In the genomic region with DNA sequence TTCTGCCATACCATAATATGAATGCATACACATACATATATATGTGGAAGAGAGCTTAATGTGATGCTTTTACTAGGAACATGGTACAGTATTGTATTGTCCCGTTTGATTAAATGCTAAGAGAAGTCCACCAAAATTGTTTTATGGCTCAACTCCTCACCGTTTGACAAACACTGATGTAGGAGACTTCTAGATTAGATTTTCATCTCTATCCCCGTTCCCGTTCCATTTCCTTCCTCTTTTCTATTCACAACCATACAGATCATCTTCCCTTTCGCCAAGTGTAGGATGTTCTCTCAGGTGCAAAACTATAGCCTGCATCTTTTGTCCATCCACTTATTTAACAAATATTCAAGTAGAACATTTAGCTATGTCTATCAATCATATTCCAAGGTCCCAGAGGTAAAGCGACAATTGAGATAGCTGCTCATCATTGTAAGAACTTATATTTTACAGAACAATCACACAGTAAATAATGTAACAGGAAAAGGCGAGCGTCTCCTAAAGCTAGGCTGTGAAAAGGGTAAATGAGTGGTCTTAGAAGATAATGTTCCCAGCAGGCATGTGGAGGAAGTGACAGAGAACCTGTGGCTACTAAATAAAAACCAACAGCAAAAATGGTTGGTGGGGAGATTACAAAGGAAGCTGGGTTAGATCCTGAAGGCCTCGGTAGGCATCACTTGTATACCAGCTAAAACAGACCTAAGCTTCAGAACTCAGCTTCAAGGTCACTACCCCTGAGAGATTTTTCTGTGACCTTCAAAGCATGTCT, we compare ENCODE assay signal across 18 mouse cellular contexts. TPM values are rescaled to one million over a fixed set of nuclear protein-coding genes. Genes with fewer than 3 reads are reported as not detected.
DNase-seq lines count a peak whose midpoint lies in the region; ATAC-seq and TF ChIP-seq lines count a peak whose summit lies in the region.
"Had no signal": no experiment of that assay in that cellular context is flagged by ENCODE, and none has a peak within 500 bp of the region (broad histone marks: within the 10 kb centered on the region; RNA-seq: fewer than 3 reads in every experiment).

No protein-coding gene starts in this region.

- no peak for TF ChIP-seq POLR2A in MEL (IDR thresholded peaks at IDR 0.05; ENCODE audit: control insufficient read depth in 1 of 2, insufficient read depth in 1 of 2, low read depth in 1 of 2, low read length in 2 of 2, poor library complexity in 1 of 2)

- H3K27ac ChIP-seq in MEL (ENCODE audit: control insufficient read depth, low read depth, low read length), result peak overlapping the region; percentile 92
- H3K27ac ChIP-seq: embryonic facial prominence, embryonic 10.5 days; forebrain, embryonic 13.5 days; gastrocnemius, adult 2 months; heart, embryonic 13.5 days; hindbrain, embryonic 14.5 days had no signal

- no peak for TF ChIP-seq RAD21 in MEL (IDR thresholded peaks at IDR 0.05; ENCODE audit: low read depth, low read length)

- peak; percentile 59 for ATAC-seq in common myeloid progenitor, adult 5-6 weeks (replicated peaks; ENCODE audit: low read depth, poor library complexity, severe bottlenecking)
- ATAC-seq in megakaryocyte, adult 5-6 weeks (ENCODE audit: poor library complexity, severe bottlenecking), result peak; percentile 31; the same call in 1 of the 2 replicates
- ATAC-seq: forebrain, embryonic 13.5 days; forebrain, postnatal 0 days had no signal

- TF ChIP-seq CTCF in MEL (IDR thresholded peaks at IDR 0.05 in 2 of 3, conservative IDR thresholded peaks at IDR 0.05 in 1 of 3; ENCODE audit: control insufficient read depth in 1 of 3, insufficient read depth in 1 of 3, low read depth in 2 of 3, low read length in 3 of 3, poor library complexity in 1 of 3, severe bottlenecking in 1 of 3), result no peak

- H3K9me3 ChIP-seq in MEL (replicated peaks; ENCODE audit: insufficient read depth, low read length), result no peaks in the 10 kb centered on the region
- H3K9me3 ChIP-seq: embryonic facial prominence, embryonic 10.5 days; forebrain, embryonic 13.5 days; heart, embryonic 13.5 days had no signal

- no peak overlapping the region; the same call in 1 of the 2 replicates for H3K9ac ChIP-seq in MEL (ENCODE audit: control insufficient read depth, low read depth, low read length, poor library complexity, severe bottlenecking)
- H3K9ac ChIP-seq: forebrain, embryonic 13.5 days; forebrain, postnatal 0 days; heart, embryonic 13.5 days; hindbrain, embryonic 14.5 days had no signal

- peak; percentile 62 to 79 for TF ChIP-seq EP300 in MEL (IDR thresholded peaks at IDR 0.05; ENCODE audit: low read depth in 1 of 2, low read length in 2 of 2)

- DNase-seq in MEL (ENCODE audit: low read depth, low spot score), result peak; percentile 48
- DNase-seq in ovary, postnatal 14 days (ENCODE audit: low spot score), result no peak
- no peak for DNase-seq in left cerebral cortex, adult 8-10 months (ENCODE audit: low spot score in 2 of 2)
- no peak for DNase-seq in thymus, postnatal 36 days
- DNase-seq: adrenal gland, postnatal 10 days; cerebellum, adult 11-12 months; cerebellum, adult 9-10 months; cerebellum, postnatal 25 days; forebrain, postnatal 0 days; gastrocnemius, adult 2 months; gastrocnemius, postnatal 25 days; heart, postnatal 4 days had no signal

- no peak overlapping the region for H3K4me3 ChIP-seq in MEL (ENCODE audit: control insufficient read depth in 1 of 2, insufficient read depth in 1 of 2, low read depth in 2 of 2, low read length in 2 of 2)
- H3K4me3 ChIP-seq: embryonic facial prominence, embryonic 10.5 days; forebrain, embryonic 13.5 days; gastrocnemius, adult 2 months; heart, embryonic 13.5 days had no signal

- no peaks in the 10 kb centered on the region for H3K27me3 ChIP-seq in MEL (ENCODE audit: control insufficient read depth in 1 of 2, insufficient read depth in 2 of 2, low read length in 2 of 2)
- H3K27me3 ChIP-seq: forebrain, embryonic 13.5 days; heart, embryonic 13.5 days had no signal

- peaks cover 20 to 24% of the 10 kb centered on the region in 2 experiments for H3K4me1 ChIP-seq in MEL (ENCODE audit: control insufficient read depth in 1 of 2, insufficient read depth in 2 of 2, low read length in 2 of 2)
- H3K4me1 ChIP-seq: embryonic facial prominence, embryonic 10.5 days; forebrain, embryonic 13.5 days; heart, embryonic 13.5 days had no signal

- peaks cover 0 to 43% of the 10 kb centered on the region in 2 experiments; a peak in 2 of 4 replicates for H3K36me3 ChIP-seq in MEL (ENCODE audit: control insufficient read depth in 1 of 2, insufficient read depth in 2 of 2, low read length in 2 of 2)
- H3K36me3 ChIP-seq: embryonic facial prominence, embryonic 10.5 days; heart, embryonic 13.5 days had no signal

- H3K79me2 ChIP-seq in MEL (ENCODE audit: control insufficient read depth, insufficient read depth, low read length, poor library complexity), result no peaks in the 10 kb centered on the region

TF ChIP-seq in MEL, 35 proteins besides CTCF, POLR2A, EP300 and RAD21:
- no peak for TF ChIP-seq SMC3 (IDR thresholded peaks at IDR 0.05; ENCODE audit: low read depth, low read length)
- no peak for TF ChIP-seq MAFK (IDR thresholded peaks at IDR 0.05; ENCODE audit: borderline replicate concordance, low read depth, low read length)
- TF ChIP-seq RCOR1 (IDR thresholded peaks at IDR 0.05; ENCODE audit: low read depth, low read length), result peak; percentile 49; the same call in 1 of the 2 replicates
- no peak for TF ChIP-seq MYB (IDR thresholded peaks at IDR 0.05; ENCODE audit: low read depth, low read length)
- peak; percentile 74 for TF ChIP-seq TAL1 (IDR thresholded peaks at IDR 0.05; ENCODE audit: low read length)
- TF ChIP-seq CHD2 (IDR thresholded peaks at IDR 0.05; ENCODE audit: low read length), result no peak
- 0 out of 2 replicates have a peak, but pooled peaks have one; percentile 8 for TF ChIP-seq SIN3A (IDR thresholded peaks at IDR 0.05; ENCODE audit: low read length)
- no peak for TF ChIP-seq MYC (IDR thresholded peaks at IDR 0.05; ENCODE audit: low read depth, low read length)
- TF ChIP-seq GATA1 (IDR thresholded peaks at IDR 0.05; ENCODE audit: low read depth, low read length), result peak; percentile 76
- TF ChIP-seq POLR2AphosphoS5 (IDR thresholded peaks at IDR 0.05; ENCODE audit: borderline replicate concordance, low read depth, low read length), result no peak

RNA-seq across cellular contexts. Expression of gene Pla2g4a, which starts 21.6 kb away (rescaled TPM):
- 6.4 and 8.6 TPM in 2 replicates for total RNA-seq in MEL (2012; rRNA removed)
- 10 to 100 TPM in 1 of 2 experiments, not detected in 1; 14.4 TPM for polyA plus RNA-seq in MEL (2012; ENCODE audit: insufficient read depth in 1 of 2, insufficient read length in 2 of 2, low read depth in 1 of 2, low replicate concordance in 2 of 2, missing spikeins in 1 of 2)
- total RNA-seq in common myeloid progenitor, adult 5-6 weeks (2017), result 98.8 and 117 TPM in 2 replicates
- total RNA-seq in megakaryocyte, adult 5-6 weeks (2015), result 31.8 and 32.3 TPM in 2 replicates
- 69.2 and 86.6 TPM in 2 replicates for total RNA-seq in megakaryocyte, adult 5-6 weeks (2017)
- total RNA-seq in left cerebral cortex, adult 8-10 months (2022), result 1 to 10 TPM; 2.8 to 5.0 (median 3.8) TPM
